Mouse (Mus musculus): ENCODE measurements around the gene Ecpas. TPM values are rescaled to one million over a fixed set of nuclear protein-coding genes. Genes with fewer than 3 reads are reported as not detected.
A peak's percentile ranks its signal among the peaks of the same experiment; 100 is the strongest.

Gene Ecpas
- polyA plus RNA-seq (2012; rRNA removed) (21.4 and 25.7 TPM in 2 replicates), polyA plus RNA-seq (2014; fragmentation: Nextera tagmentation; extraction: Ambion mirVana) (41.9 and 46.9 TPM in 2 replicates)

DNA sequence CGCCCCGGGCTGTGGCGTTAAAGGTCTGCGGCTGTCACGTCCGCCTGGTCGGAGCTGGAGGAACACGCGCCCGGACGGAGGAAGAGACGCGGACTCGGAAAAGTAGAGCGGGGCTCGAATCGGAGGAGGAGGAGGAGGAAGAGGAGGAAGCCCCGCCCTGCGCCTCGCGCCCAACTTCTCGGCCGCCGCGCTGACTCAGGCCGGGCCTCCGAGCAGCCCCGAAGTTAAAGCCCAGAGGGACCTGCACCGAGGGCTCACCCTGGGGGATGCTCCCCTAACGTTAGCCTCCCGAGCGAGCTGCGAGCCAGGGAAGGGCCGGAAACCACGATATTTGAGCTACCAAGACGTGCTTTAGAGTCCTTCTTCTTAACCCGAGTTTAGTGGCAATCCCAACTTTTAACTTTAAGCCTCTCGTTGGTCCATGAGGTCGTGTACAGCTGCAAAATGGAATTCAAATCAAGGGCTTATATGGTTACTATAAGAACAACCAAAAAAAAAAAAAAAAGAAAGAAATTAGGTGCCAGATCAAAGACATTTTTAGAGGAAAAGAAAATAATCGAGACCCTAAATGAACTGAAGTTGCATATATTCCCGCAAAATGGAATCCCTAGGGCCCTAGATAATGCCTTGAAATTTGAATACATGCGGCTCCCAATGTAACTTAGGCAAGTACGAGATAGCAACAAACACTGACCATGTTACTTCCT, at the start of gene Ecpas:
Ecpas (minus strand) TSS at position 121 of the 707 bp plus-strand sequence.
- Histone ChIP-seq H3K9ac (ENCODE audit: low read depth, low read length, severe bottlenecking) (peak within 1 kb of the TSS; percentile 98), H3K9me3 (ENCODE audit: control insufficient read depth, low read length) (no peaks in the 10 kb centered on the region), H3K36me3 (ENCODE audit: control insufficient read depth, insufficient read depth, low read length) (no peaks in the 10 kb centered on the region), H3K4me2 (replicated peaks; ENCODE audit: low read depth, low read length, severe bottlenecking) (peak within 1 kb of the TSS; percentile 71), H3K4me3 (replicated peaks; ENCODE audit: low read length) (peak within 1 kb of the TSS; percentile 88), H3K27me3 (ENCODE audit: control insufficient read depth, insufficient read depth, low read length) (no peaks in the 10 kb centered on the region), H3K4me1 (ENCODE audit: control insufficient read depth, insufficient read depth, low read length) (peaks cover 7% of the 10 kb centered on the region), H3K27ac (replicated peaks; ENCODE audit: low read depth, low read length) (peak within 1 kb of the TSS; percentile 98)
- no peak for TF ChIP-seq POLR2A (IDR thresholded peaks at IDR 0.05; ENCODE audit: borderline replicate concordance, extremely low read depth, insufficient read depth, insufficient read length)
- peak; percentile 78 for ATAC-seq (ENCODE audit: low FRiP score, low read depth)
- 3% methylated on average over 38 of the region's 43 CpGs for WGBS
- peak; percentile 82 for DNase-seq (ENCODE audit: low spot score)

DNA sequence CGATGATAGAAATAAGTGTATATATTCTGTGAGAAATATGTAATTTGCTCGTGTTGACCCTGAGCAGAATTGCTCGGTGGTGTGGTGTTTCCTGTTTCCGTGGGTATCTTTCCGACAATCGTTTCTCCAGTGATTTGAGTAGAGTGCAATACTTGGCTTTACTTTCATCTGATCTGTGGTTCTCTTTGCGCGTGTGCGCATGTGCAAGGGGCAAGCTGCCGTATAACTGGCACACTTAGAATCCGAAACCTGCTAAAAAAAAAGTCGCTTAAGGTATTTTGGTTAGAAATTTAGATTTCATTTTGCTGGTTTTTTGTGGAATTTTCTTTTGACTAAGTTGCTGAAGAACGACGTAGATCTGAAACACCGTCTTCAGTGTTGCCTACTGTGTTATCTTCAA, 49.2 kb upstream of the Ecpas start:
- Histone ChIP-seq H3K27me3 (ENCODE audit: control insufficient read depth, insufficient read depth, low read length) (no peaks in the 10 kb centered on the region), H3K4me3 (replicated peaks; ENCODE audit: low read length) (no peak overlapping the region), H3K9me3 (ENCODE audit: control insufficient read depth, low read length) (no peaks in the 10 kb centered on the region), H3K9ac (ENCODE audit: low read depth, low read length, severe bottlenecking) (no peak overlapping the region), H3K27ac (replicated peaks; ENCODE audit: low read depth, low read length) (no peak overlapping the region), H3K4me1 (ENCODE audit: control insufficient read depth, insufficient read depth, low read length) (no peaks in the 10 kb centered on the region), H3K4me2 (replicated peaks; ENCODE audit: low read depth, low read length, severe bottlenecking) (no peak overlapping the region), H3K36me3 (ENCODE audit: control insufficient read depth, insufficient read depth, low read length) (no peaks in the 10 kb centered on the region)
- DNase-seq (ENCODE audit: low spot score) (no peak), ATAC-seq (ENCODE audit: low FRiP score, low read depth) (no peak)
- TF ChIP-seq POLR2A (IDR thresholded peaks at IDR 0.05; ENCODE audit: borderline replicate concordance, extremely low read depth, insufficient read depth, insufficient read length), result no peak
- WGBS, result 90% methylated on average over 15 of the region's 15 CpGs

GRCm38 (mm10) chr4:58952630-58953029, 40.1 kb upstream of the Ecpas start:
- Histone ChIP-seq H3K4me1 (ENCODE audit: control insufficient read depth, insufficient read depth, low read length) (no peaks in the 10 kb centered on the region), H3K36me3 (ENCODE audit: control insufficient read depth, insufficient read depth, low read length) (no peaks in the 10 kb centered on the region; the same call in 1 of the 2 replicates), H3K9ac (ENCODE audit: low read depth, low read length, severe bottlenecking) (no peak overlapping the region), H3K9me3 (ENCODE audit: control insufficient read depth, low read length) (no peaks in the 10 kb centered on the region), H3K4me3 (replicated peaks; ENCODE audit: low read length) (no peak overlapping the region), H3K27ac (replicated peaks; ENCODE audit: low read depth, low read length) (no peak overlapping the region), H3K27me3 (ENCODE audit: control insufficient read depth, insufficient read depth, low read length) (no peaks in the 10 kb centered on the region), H3K4me2 (replicated peaks; ENCODE audit: low read depth, low read length, severe bottlenecking) (no peak overlapping the region)
- 83% methylated on average over 11 of the region's 11 CpGs for WGBS
- TF ChIP-seq POLR2A (IDR thresholded peaks at IDR 0.05; ENCODE audit: borderline replicate concordance, extremely low read depth, insufficient read depth, insufficient read length), result no peak
- ATAC-seq (ENCODE audit: low FRiP score, low read depth), result no peak
- DNase-seq (ENCODE audit: low spot score), result no peak

GRCm38 (mm10) chr4:58948391-58948790, 35.8 kb upstream of the Ecpas start:
- H3K4me1 ChIP-seq (ENCODE audit: control insufficient read depth, insufficient read depth, low read length), result peaks cover 7% of the 10 kb centered on the region
- H3K9ac ChIP-seq (ENCODE audit: low read depth, low read length, severe bottlenecking), result no peak overlapping the region
- H3K9me3 ChIP-seq (ENCODE audit: control insufficient read depth, low read length), result no peaks in the 10 kb centered on the region
- TF ChIP-seq POLR2A (IDR thresholded peaks at IDR 0.05; ENCODE audit: borderline replicate concordance, extremely low read depth, insufficient read depth, insufficient read length), result no peak
- no peak for ATAC-seq (ENCODE audit: low FRiP score, low read depth)
- no peak overlapping the region for H3K4me2 ChIP-seq (replicated peaks; ENCODE audit: low read depth, low read length, severe bottlenecking)
- WGBS, result 76% methylated on average over 4 of the region's 4 CpGs
- no peak overlapping the region for H3K27ac ChIP-seq (replicated peaks; ENCODE audit: low read depth, low read length)
- H3K36me3 ChIP-seq (ENCODE audit: control insufficient read depth, insufficient read depth, low read length), result no peaks in the 10 kb centered on the region; the same call in none of the 2 replicates
- no peak overlapping the region for H3K4me3 ChIP-seq (replicated peaks; ENCODE audit: low read length)
- no peak for DNase-seq (ENCODE audit: low spot score)
- H3K27me3 ChIP-seq (ENCODE audit: control insufficient read depth, insufficient read depth, low read length), result no peaks in the 10 kb centered on the region

DNA sequence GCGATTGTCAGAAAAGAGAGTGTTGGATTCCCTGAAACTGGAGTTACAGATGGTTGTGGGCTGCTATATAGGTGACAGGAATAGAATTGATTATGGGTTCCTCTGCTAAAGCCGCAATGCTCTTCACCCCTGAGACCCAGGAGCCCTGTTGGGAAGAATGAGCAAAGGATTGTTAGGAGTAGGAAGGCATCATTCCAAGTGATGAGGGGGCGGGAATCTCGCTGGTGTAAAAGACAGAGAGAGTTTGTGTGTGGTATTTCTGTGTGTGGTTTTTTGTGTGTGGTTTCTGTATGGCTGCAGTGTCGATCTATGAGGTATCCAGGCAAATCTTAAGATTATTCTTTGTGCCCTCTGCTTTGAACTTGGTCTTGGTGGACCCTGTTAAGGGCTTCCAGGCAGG, 32.1 kb upstream of the Ecpas start:
- Histone ChIP-seq H3K4me2 (replicated peaks; ENCODE audit: low read depth, low read length, severe bottlenecking) (0 out of 2 replicates have a peak overlapping the region, but pooled peaks have one; percentile 71), H3K4me3 (replicated peaks; ENCODE audit: low read length) (no peak overlapping the region), H3K27ac (replicated peaks; ENCODE audit: low read depth, low read length) (no peak overlapping the region), H3K36me3 (ENCODE audit: control insufficient read depth, insufficient read depth, low read length) (no peaks in the 10 kb centered on the region; the same call in none of the 2 replicates), H3K9me3 (ENCODE audit: control insufficient read depth, low read length) (no peaks in the 10 kb centered on the region), H3K9ac (ENCODE audit: low read depth, low read length, severe bottlenecking) (no peak overlapping the region), H3K27me3 (ENCODE audit: control insufficient read depth, insufficient read depth, low read length) (no peaks in the 10 kb centered on the region), H3K4me1 (ENCODE audit: control insufficient read depth, insufficient read depth, low read length) (peaks cover 7% of the 10 kb centered on the region)
- 60% methylated on average over 5 of the region's 5 CpGs for WGBS
- TF ChIP-seq POLR2A (IDR thresholded peaks at IDR 0.05; ENCODE audit: borderline replicate concordance, extremely low read depth, insufficient read depth, insufficient read length), result no peak
- DNase-seq (ENCODE audit: low spot score) (no peak), ATAC-seq (ENCODE audit: low FRiP score, low read depth) (no peak)

Measured in limb, embryonic 14.5 days (tissue).